Mouse (Mus musculus) liver, embryonic 14.5 days (tissue): Measurements from ENCODE around the gene Ntn5. TPM values are rescaled to one million over a fixed set of nuclear protein-coding genes. Genes with fewer than 3 reads are reported as not detected.
A peak's percentile ranks its signal among the peaks of the same experiment; 100 is the strongest.

ENCODE experiments used
- ATAC-seq: fragments of 200-750 bp; cut with Nextera tagmentation; 2 replicates; pipeline ENCODE4 v1.8.0; 2017; ENCODE audit warnings: moderate number of reproducible peaks, mild to moderate bottlenecking, moderate library complexity; ENCODE audit not compliant: insufficient read depth
- DNase-seq, 3 experiments: peaks; one replicate each; pipeline ENCODE4 v3.0.0-alpha.2; 2012 to 2013; ENCODE audit warnings: low read depth in 3 of 3, low spot score in 3 of 3
- H3K27ac ChIP-seq: fragments of 300-500 bp; sonication (generic); 2 replicates; pipeline ENCODE4 v1.5.1; 2014; ENCODE audit warnings: moderate library complexity, mild to moderate bottlenecking, control low read depth, inconsistent platforms
- H3K27me3 ChIP-seq: fragments of 300-500 bp; sonication (generic); 2 replicates; pipeline ENCODE4 v1.6.1; 2014; ENCODE audit warnings: mild to moderate bottlenecking, low read length, moderate library complexity; ENCODE audit not compliant: control insufficient read depth, insufficient read depth
- H3K36me3 ChIP-seq: fragments of 300-500 bp; sonication (generic); replicated peaks from 2 replicates; pipeline ENCODE4 v1.6.1; 2014; ENCODE audit warnings: low read depth; ENCODE audit not compliant: control insufficient read depth, insufficient read depth
- H3K4me1 ChIP-seq, 2 experiments: fragments of 200-500 bp in 1 of 2; fragments of 300-500 bp in 1 of 2; sonication (generic) in 1 of 2; replicated peaks; 2 replicates each; pipeline ENCODE4 v1.6.1; 2012 to 2014; ENCODE audit warnings: antibody characterized with exemption in 1 of 2, inconsistent platforms in 1 of 2, low read length in 1 of 2; ENCODE audit not compliant: control insufficient read depth in 2 of 2, insufficient read depth in 2 of 2
- H3K4me2 ChIP-seq: fragments of 300-500 bp; sonication (generic); 2 replicates; pipeline ENCODE4 v1.6.1; 2014; ENCODE audit warnings: low read depth, mild to moderate bottlenecking, control low read depth, moderate library complexity
- H3K4me3 ChIP-seq, 2 experiments: fragments of 200-500 bp in 1 of 2; fragments of 300-500 bp in 1 of 2; sonication (generic) in 1 of 2; 2 replicates each; pipeline ENCODE4 v1.5.1; 2012 to 2014; ENCODE audit warnings: low read depth in 2 of 2, low read length in 2 of 2, mild to moderate bottlenecking in 2 of 2, control low read depth in 1 of 2, inconsistent platforms in 1 of 2, moderate library complexity in 1 of 2; ENCODE audit not compliant: insufficient read depth in 1 of 2
- H3K9ac ChIP-seq: fragments of 300-500 bp; sonication (generic); replicated peaks from 2 replicates; pipeline ENCODE4 v1.6.1; 2014; ENCODE audit warnings: mild to moderate bottlenecking, control low read depth, moderate library complexity
- H3K9me3 ChIP-seq: fragments of 300-500 bp; sonication (generic); 2 replicates; pipeline ENCODE4 v1.6.1; 2016; ENCODE audit warnings: low read length, mixed read lengths; ENCODE audit not compliant: control insufficient read depth
- CTCF ChIP-seq: IDR thresholded peaks from 2 replicates; pipeline ENCODE4 v1.5.1; 2016; ENCODE audit warnings: antibody characterized with exemption, low read depth, control low read depth
- EP300 ChIP-seq: IDR thresholded peaks from 2 replicates; pipeline ENCODE4 v1.6.1; 2016; ENCODE audit warnings: antibody characterized with exemption, low read depth
- WGBS: fragments of 180-500 bp; shearing (Covaris S2); extraction: QIAGEN DNeasy Blood & Tissue Kit; methylation state at CpG from one replicate; pipeline ENCODE4 v1.1.7; 2014; ENCODE audit not compliant: insufficient replicate concordance; 5-methylcytosine and 5-hydroxymethylcytosine counted together
- polyA plus RNA-seq, 2 experiments: library from polyadenylated mRNA; depleted of rRNA in 1 of 2; stranded (reverse) in 1 of 2; unstranded in 1 of 2; fragments of >200 nt; fragmentation: Nextera tagmentation in 1 of 2; extraction: Ambion mirVana in 1 of 2; gene quantifications; 2 replicates each; pipeline versions ENCODE4 v1.2.1 to v1.2.3; 2012 to 2014

Ntn5 gene
- polyA plus RNA-seq, 2 experiments = not detected

- TF ChIP-seq CTCF (no peak), EP300 (no peak)
- no peaks in the 10 kb centered on the region for H3K27me3 ChIP-seq
- no peaks in the 10 kb centered on the region for H3K36me3 ChIP-seq
- no peaks in the 10 kb centered on the region for H3K9me3 ChIP-seq
- peak in 1 of 3 experiments; percentile 22 for DNase-seq
- H3K9ac ChIP-seq = no peak overlapping the region
- H3K27ac ChIP-seq = no peak overlapping the region
- peak; percentile 45; the same call in 1 of the 2 replicates for ATAC-seq
- H3K4me3 ChIP-seq = no peak overlapping the region
- WGBS = 64% methylated on average over 29 of the region's 29 CpGs
- peaks cover 0 to 6% of the 10 kb centered on the region in 2 experiments; a peak in 2 of 4 replicates for H3K4me1 ChIP-seq
- peak overlapping the region; percentile 28; the same call in 1 of the 2 replicates for H3K4me2 ChIP-seq
Observed at GRCm38 (mm10) chr7:45638623-45639401, 45.0 kb upstream of the Ntn5 start.

- H3K9me3 ChIP-seq = no peaks in the 10 kb centered on the region
- H3K4me3 ChIP-seq = no peak within 1 kb of the TSS
- H3K4me2 ChIP-seq = no peak within 1 kb of the TSS
- H3K36me3 ChIP-seq = no peaks in the 10 kb centered on the region
- no peak within 1 kb of the TSS for H3K27ac ChIP-seq
- WGBS = 54% methylated on average over 19 of the region's 19 CpGs
- TF ChIP-seq CTCF (no peak), EP300 (no peak)
- ATAC-seq (no peak), DNase-seq (no peak)
- no peaks in the 10 kb centered on the region for H3K27me3 ChIP-seq
- H3K4me1 ChIP-seq = peaks cover 0 to 7% of the 10 kb centered on the region in 2 experiments; a peak in 2 of 4 replicates
- H3K9ac ChIP-seq = no peak within 1 kb of the TSS
Observed at GRCm38 (mm10) chr7:45639561-45640027, 44.2 kb upstream of the Ntn5 start, which contains the start of gene Mamstr. Mamstr (plus strand) TSS chr7:45639977.

DNA sequence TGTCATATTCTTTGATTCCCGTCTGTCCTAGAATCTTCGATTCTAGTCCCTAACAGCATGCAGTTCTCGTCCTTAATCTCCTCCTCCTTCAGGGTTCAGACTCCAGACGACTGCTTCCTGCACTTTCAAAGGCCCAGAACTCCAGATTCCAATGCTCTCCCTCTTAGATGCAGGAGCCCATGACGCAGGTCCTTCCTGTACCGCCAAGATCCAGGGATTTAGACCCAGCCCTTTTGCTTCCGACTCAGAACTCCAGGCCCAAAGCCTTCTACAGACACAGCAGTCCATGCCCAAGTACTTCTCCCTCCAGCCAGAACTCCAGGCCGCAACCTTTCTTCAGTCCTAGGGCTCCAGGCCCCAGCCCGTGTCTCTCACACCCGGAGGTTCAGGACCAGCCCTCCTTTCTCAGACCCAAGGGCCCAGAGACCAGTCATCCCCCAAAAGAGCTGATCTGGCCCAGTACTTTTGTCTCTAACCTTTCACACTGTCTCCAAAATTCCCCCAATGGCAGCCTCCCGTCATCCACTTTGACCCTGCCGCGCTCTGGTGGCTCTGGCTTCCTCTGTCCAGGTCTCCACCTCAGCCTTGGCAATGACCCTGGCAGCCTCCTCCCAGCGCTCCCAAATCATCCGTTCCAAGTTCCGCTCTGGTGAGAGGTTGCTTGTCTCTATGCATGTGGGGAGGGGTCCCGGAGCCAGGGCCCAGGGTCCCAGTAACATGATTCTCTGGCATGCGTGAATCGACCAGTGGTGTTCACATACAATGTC, 43.4 kb upstream of the Ntn5 start:
- no peak for TF ChIP-seq EP300
- TF ChIP-seq CTCF = no peak
- Histone ChIP-seq H3K4me1 (peaks cover 0 to 7% of the 10 kb centered on the region in 2 experiments; a peak in 2 of 4 replicates), H3K27ac (no peak overlapping the region), H3K27me3 (no peaks in the 10 kb centered on the region), H3K9ac (no peak overlapping the region), H3K4me2 (no peak overlapping the region), H3K36me3 (no peaks in the 10 kb centered on the region), H3K9me3 (no peaks in the 10 kb centered on the region), H3K4me3 (no peak overlapping the region)
- DNase-seq (no peak), ATAC-seq (no peak)
- 70% methylated on average over 19 of the region's 19 CpGs for WGBS

DNA sequence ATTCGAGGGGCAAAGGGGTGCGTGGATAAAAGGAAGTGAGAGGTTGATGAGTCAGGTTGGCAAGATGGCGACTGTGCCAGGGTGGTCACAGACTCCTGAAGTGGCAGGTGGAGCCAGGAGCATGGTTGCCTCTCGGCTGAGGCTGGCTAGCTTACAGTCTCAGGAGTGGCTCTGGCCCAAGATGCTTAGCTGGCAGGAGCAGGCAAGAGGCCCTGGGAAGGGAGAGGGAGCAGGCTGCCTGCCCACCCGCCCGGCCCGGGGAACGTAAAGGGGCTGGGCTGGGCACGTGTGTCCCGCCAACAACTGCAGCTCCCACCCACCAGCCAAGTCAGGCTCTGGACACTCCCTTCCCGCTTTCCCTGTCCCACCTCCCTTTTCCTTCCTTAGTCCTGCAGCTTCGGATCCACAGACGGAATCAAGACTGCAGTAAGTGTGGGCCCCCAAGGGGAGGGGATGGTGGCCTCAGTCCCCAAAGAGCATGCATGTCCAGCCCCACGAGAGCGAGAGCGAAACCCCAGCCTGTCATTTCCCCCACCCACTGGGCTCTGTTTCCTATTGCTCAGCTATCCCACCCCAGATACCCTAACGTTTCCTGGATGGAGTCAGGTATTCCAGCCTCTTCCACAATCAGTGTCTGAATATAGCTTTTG, 42.3 kb upstream of the Ntn5 start:
- ATAC-seq (no peak), DNase-seq (no peak)
- Histone ChIP-seq H3K4me2 (no peak overlapping the region), H3K27me3 (no peaks in the 10 kb centered on the region), H3K36me3 (no peaks in the 10 kb centered on the region), H3K4me1 (peaks cover 0 to 7% of the 10 kb centered on the region in 2 experiments; a peak in 1 of 4 replicates), H3K27ac (no peak overlapping the region), H3K9ac (no peak overlapping the region), H3K4me3 (no peak overlapping the region), H3K9me3 (no peaks in the 10 kb centered on the region)
- TF ChIP-seq CTCF = no peak
- no peak for TF ChIP-seq EP300
- 53% methylated on average over 17 of the region's 17 CpGs for WGBS
